In the genomic region with DNA sequence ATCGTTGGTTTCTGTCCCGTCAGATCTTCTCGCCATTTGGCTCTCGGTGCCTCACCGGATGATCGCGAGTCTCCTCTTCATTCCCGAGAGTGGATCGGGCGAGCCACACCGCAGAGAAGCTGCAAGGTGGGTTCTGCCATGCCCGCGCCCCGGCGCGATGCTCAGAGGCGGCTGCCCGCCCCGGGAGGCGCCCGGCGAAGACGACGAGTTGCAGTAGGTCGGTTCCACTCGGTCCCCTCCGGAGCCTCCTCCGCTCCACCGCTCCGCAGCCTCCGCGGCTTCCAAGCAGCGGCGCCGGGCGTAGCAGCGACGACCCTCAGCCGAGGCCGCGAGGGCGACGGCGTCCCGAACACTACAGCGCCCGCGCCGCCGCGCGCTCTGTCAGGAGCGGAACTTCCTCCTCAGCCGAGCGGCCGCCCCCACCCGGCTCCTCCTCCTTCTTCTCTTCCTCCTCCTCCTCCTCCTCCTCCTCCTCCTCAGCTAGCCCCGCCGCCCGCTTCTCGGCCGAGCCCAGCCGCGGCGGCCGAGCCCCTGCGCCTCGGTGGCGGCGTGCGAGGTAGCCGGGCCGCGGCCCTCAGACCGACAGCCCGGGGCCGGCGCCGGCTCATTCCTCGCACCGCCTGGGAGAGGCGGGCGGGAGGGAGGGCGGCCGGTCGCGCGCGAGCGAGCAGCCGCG, we compare ENCODE assay signal across 8 mouse cellular contexts. TPM values are rescaled to one million over a fixed set of nuclear protein-coding genes. Genes with fewer than 3 reads are reported as not detected.
DNase-seq lines count a peak whose midpoint lies in the region; ATAC-seq and TF ChIP-seq lines count a peak whose summit lies in the region.

Gene Man1a2 (minus strand): TSS at position 417 of the 676 bp plus-strand sequence.

- peak within 1 kb of the TSS; percentile 98 for H3K27ac ChIP-seq in embryonic facial prominence, embryonic 13.5 days
- H3K27ac ChIP-seq in liver, adult 2 months (replicated peaks; ENCODE audit: insufficient read depth, low read depth, low read length), result peak within 1 kb of the TSS; percentile 91

- peaks cover 27% of the 10 kb centered on the region for H3K4me1 ChIP-seq in embryonic facial prominence, embryonic 13.5 days
- peaks cover 15% of the 10 kb centered on the region for H3K4me1 ChIP-seq in liver, adult 2 months (ENCODE audit: control insufficient read depth, insufficient read depth, low read length)

- DNase-seq in 416B (ENCODE audit: low read depth), result peak; percentile 83
- peak; percentile 67 to 72 for DNase-seq in adrenal gland, postnatal 4 days (ENCODE audit: low spot score in 2 of 2)
- DNase-seq in heart, adult 8-10 months (ENCODE audit: low spot score), result peak; percentile 85
- DNase-seq in kidney, adult 9 months, result peak; percentile 86
- DNase-seq in liver, adult 2 months (ENCODE audit: extremely low read depth, low read depth, low spot score), result peak; percentile 59
- DNase-seq in spleen, postnatal 36 days (ENCODE audit: low spot score in 2 of 2), result peak; percentile 91 to 92

- H3K4me2 ChIP-seq in embryonic facial prominence, embryonic 13.5 days, result peak within 1 kb of the TSS; percentile 92

- no peaks in the 10 kb centered on the region for H3K27me3 ChIP-seq in embryonic facial prominence, embryonic 13.5 days
- H3K27me3 ChIP-seq in liver, adult 2 months (ENCODE audit: control insufficient read depth, insufficient read depth, low read length), result no peaks in the 10 kb centered on the region

- H3K36me3 ChIP-seq in embryonic facial prominence, embryonic 13.5 days, result no peaks in the 10 kb centered on the region
- no peaks in the 10 kb centered on the region for H3K36me3 ChIP-seq in liver, adult 2 months (ENCODE audit: control insufficient read depth, insufficient read depth, low read length)

- peak; percentile 90 for ATAC-seq in embryonic facial prominence, embryonic 13.5 days (ENCODE audit: insufficient number of reproducible peaks, insufficient read depth, low FRiP score, low TSS enrichment, low read depth)
- ATAC-seq in monocyte, adult 5-6 weeks (replicated peaks; ENCODE audit: insufficient number of reproducible peaks, low FRiP score, low TSS enrichment, poor library complexity, severe bottlenecking), result peak; percentile 73

- no peaks in the 10 kb centered on the region for H3K9me3 ChIP-seq in embryonic facial prominence, embryonic 13.5 days

- TF ChIP-seq CTCF in liver, adult 2 months (IDR thresholded peaks at IDR 0.05; ENCODE audit: low read depth, low read length), result no peak

- H3K79me2 ChIP-seq in liver, adult 2 months (ENCODE audit: control insufficient read depth, insufficient read depth, low read length), result peaks cover 16% of the 10 kb centered on the region; the same call in 1 of the 2 replicates

- peak within 1 kb of the TSS; percentile 95 for H3K9ac ChIP-seq in embryonic facial prominence, embryonic 13.5 days
- H3K9ac ChIP-seq in liver, adult 2 months (ENCODE audit: low read depth, low read length), result peak within 1 kb of the TSS; percentile 99

- peak within 1 kb of the TSS; percentile 84 for H3K4me3 ChIP-seq in embryonic facial prominence, embryonic 13.5 days
- H3K4me3 ChIP-seq in liver, adult 2 months (ENCODE audit: insufficient read depth, low read depth, low read length), result peak within 1 kb of the TSS; percentile 98

- peak; percentile 92 for TF ChIP-seq POLR2A in liver, adult 2 months (IDR thresholded peaks at IDR 0.05; ENCODE audit: extremely low read depth, insufficient read depth, low read length)

- WGBS in embryonic facial prominence, embryonic 13.5 days, result under 1% methylated on average over 76 of the region's 92 CpGs
- WGBS in liver, adult 2 months, result under 1% methylated on average over 85 of the region's 92 CpGs

RNA-seq across cellular contexts. Expression of gene Man1a2, which starts in this region (rescaled TPM):
- total RNA-seq in adrenal gland, postnatal 4 days (2021), result 100 to 1,000 TPM; 111 to 125 TPM
- polyA plus RNA-seq in embryonic facial prominence, embryonic 13.5 days (2015; fragmentation: Nextera tagmentation; extraction: Ambion mirVana), result 64.1 and 64.5 TPM in 2 replicates
- 10 to 100 TPM; 40.4 to 48.0 (median 47.1) TPM for total RNA-seq in heart, adult 8-10 months (2022)
- total RNA-seq in liver, adult 2 months (2014; rRNA removed), result 17.7 and 18.5 TPM in 2 replicates
- polyA plus RNA-seq in liver, adult 2 months (2012; rRNA removed), result 3.9 and 4.0 TPM in 2 replicates
- 56.4 to 88.2 TPM (median 78.2 TPM) in 3 replicates for total RNA-seq in monocyte, adult 5-6 weeks (2017)

Comparison
In these comparisons a context has a peak if more than half of its experiments do, and no peak if none do; other contexts are left out.
1. Peak in every context shown above with its lines: DNase-seq, ATAC-seq, H3K4me3 ChIP-seq and H3K27ac ChIP-seq.
2. RNA of gene Man1a2 (polyA plus RNA-seq): 64.1 to 64.5 TPM in embryonic facial prominence, embryonic 13.5 days; 3.9 to 4.0 TPM in liver, adult 2 months; every median in the first group is over 10 times any median in the second.